Mouse (Mus musculus): ENCODE measurements around the gene Brd2.

The Brd2 gene

DNA sequence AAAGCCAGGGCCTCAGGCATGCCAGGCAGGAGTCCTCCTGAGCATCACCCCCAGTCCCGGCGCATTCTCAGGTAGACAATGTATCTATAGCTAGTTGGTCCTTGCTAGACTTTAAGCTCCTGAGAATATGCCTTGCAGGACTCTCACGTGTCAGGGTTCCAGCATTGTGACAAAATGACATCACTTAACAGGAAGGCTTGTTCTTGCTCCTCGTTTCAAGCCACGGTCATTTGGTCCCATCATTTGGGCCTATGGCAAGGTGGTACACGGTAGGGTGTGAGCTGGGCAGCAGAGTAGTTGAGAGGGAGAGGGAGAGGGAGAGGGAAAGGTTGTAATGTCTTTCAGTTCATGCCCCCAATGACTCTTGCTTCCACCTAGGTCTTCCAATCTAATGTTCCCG lies 9.5 kb upstream of the Brd2 start:
- no peak for DNase-seq (ENCODE audit: low spot score)

DNA sequence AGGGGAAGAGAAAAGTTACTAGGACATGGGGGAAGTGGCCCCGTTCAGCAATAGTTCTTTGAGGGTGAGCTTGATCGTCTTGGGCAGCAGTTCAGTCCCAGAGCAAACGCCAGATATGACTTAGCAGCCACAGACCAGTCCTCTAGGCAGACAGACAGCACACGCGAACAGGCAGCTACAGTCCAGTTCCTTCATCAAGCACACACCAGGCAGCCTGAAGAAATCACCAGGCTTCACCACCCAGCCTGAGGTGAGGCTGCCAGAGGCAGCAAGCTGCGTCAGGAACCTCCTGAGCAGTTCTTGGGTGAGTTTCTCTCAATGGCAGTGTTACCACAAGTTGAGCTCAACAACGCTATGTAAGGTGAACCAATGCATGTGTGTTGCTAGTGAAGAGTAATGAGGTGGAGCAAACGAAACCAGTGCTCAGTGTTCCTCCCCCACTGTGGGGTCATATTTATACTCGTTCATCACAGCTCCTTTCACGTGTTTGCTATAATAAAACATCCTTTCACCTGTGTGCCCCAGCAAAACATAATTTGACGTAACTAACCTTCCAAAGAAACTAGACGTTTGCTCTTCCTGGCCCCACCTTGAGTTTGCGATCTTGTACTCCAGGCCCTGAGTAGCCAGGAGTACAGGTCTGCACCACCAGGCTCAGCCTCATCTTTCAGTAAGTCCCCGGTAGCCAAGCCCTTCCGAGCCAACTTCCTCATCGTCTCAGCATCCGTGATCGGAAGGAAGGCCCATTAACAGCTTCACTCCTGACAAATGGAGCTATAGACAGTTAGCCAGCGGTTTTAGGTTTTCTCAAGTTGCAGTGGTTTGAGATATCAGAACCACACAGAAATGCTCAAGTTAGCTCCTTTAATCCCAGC lies 7.9 kb upstream of the Brd2 start:
- DNase-seq (ENCODE audit: low spot score), result peak; percentile 3

GRCm38 (mm10) chr17:34128944-34129791 lies 6.7 kb upstream of the Brd2 start:
- DNase-seq (ENCODE audit: low spot score), result peak; percentile 42

DNA sequence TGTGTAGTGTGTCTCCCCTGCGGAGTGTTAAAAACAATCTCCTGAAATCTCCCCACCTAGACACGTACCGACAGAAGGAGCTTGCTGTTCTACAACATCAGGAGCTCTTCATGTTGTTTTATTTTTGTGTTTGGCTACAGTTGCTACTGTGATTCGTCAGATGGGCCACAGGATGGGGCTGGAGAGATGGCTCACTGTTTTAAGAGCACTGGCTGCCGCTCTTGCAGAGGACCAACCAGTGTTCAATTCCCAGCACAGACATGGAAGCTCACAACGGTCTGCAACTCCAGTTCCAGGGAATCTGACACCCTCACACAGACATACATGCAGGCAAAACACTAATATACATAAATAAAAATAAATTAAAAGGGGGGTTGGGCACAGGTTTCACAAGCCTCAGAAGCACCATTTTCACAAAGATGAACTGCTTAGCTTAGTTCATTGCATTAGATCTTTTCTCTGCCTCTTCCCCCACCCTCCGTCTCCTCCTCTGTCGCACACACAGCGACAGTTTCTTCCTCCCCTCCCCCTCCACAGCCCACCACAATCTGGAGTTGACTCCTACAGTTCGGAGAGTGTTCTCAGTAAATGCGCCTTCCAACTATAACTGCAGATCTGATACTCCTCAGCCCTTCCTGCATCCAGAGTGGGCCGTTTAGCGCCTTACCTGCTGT lies 6.0 kb upstream of the Brd2 start:
- DNase-seq (ENCODE audit: low spot score), result peak; percentile 22

DNA sequence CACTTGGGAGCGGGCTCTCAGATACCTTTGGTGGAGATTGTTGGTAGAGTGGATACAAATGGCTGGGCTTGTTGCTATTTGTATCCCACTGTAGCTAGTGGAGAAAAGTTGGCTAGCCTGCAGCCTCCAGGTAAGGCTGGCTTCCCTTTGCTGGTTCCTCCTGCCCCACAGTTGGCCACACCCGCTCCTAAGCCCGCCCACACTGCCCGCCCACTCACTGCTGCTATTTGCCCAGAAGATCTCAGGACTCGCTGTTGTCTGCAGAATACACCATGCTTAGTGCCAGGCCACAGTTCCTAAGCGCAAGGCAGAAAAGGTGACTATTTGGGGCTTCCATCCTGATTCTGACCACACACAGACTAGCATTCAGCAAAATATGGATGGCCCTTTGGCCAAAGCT lies 5.0 kb upstream of the Brd2 start:
- DNase-seq (ENCODE audit: low spot score), result peak; percentile 52

GRCm38 (mm10) chr17:34126826-34127420 lies 4.5 kb upstream of the Brd2 start:
- DNase-seq (ENCODE audit: low spot score), result no peak

DNA sequence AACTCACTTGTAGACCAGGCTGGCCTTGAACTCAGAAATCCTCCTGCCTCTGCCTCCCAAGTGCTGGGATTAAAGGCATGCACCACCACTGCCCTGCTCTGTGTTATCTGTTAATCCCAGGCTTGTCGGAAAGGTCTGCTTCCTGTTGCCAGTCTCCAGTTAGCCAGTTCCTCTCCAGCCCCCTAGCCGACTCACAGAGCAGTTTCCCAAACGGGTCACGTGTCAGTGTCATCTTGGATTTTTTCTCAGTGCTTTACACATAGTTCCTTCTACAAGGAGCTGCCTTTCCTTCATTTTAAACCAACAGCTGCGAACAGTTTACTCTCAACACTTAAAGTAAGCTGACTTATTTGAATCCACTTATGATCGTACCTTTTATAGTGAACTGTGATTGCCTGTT lies 2.2 kb upstream of the Brd2 start:
- DNase-seq (ENCODE audit: low spot score), result no peak

- peak; percentile 67 for DNase-seq (ENCODE audit: low spot score)
These were observed 1.1 kb upstream of the Brd2 start for GRCm38 (mm10) chr17:34123518-34123917.

- no peak for DNase-seq (ENCODE audit: low spot score)
These were observed 677 bp upstream of the Brd2 start for GRCm38 (mm10) chr17:34123111-34123510.

DNA sequence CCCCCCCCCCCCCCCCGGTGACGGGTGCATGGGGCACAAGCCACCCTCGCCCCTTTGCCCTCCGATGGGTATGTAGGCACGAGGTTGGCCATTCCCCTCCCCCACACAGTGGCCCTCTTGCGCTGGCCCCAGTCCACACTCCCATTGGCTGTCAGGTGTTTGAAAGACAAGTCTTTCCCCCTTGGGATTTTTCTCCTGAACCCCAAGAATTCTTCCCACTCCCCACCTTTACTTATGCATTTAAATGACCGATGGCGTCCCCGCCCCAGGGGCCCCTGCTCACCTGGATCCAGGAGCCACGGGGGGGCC lies 601 bp downstream of the Brd2 start:
- peak; percentile 85 for DNase-seq (ENCODE audit: low spot score)

GRCm38 (mm10) chr17:34121172-34121878 lies 1.1 kb downstream of the Brd2 start:
- DNase-seq (ENCODE audit: low spot score), result peak; percentile 83

DNA sequence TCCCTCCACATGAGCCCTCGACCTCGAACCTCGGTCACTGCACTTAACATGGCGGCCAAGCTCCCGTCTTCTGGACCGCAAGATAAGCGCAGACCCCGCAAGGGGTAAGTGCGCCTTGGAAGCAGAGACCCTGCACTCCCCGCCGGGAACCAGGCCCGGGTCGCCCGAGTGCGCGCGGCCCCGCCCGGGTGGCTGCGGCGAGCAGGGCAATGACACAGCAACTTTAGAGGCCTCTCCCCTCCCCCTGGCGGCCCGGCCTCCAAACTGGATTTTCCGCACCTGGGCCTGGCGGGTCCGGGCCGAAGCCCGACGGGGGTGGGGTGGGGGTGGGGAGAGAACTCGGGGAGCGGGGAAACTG lies 1.6 kb downstream of the Brd2 start:
- DNase-seq (ENCODE audit: low spot score), result peak; percentile 80

DNA sequence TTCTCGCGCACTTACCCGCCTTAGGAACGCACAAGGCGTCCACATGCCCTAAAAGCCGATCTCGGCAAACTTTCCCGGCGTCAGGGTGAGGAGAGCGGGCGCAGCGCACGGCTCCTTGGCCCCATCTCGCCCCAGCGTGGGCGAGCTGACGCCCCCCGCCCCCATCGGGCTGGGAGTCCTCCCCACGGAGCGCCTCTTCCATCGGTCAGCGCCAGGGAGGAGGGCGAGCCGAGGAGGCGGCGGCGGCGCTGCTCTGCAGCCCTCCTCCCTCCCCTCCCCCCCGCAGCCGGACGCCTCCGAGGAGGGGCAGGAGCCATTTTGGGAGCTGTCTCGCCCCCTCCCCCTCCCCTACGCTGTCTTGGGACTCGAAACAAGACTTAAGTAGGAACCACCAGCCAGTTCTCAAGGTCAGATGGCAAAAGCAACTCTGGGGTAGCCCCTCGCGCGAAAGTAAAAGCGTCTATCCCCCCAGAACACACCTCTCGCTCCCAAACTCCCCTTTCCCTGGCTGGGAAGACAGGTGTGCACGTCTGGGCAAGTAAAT lies 2.2 kb downstream of the Brd2 start:
- peak; percentile 85 for DNase-seq (ENCODE audit: low spot score)

- DNase-seq (ENCODE audit: low spot score), result peak; percentile 99
These were observed 2.9 kb downstream of the Brd2 start, which contains the start of gene H2-DMa for GRCm38 (mm10) chr17:34119249-34120179. Gene H2-DMa, plus strand, starts transcription at chr17:34119541.

GRCm38 (mm10) chr17:34118873-34119248 lies 3.6 kb downstream of the Brd2 start:
- no peak for DNase-seq (ENCODE audit: low spot score)

DNA sequence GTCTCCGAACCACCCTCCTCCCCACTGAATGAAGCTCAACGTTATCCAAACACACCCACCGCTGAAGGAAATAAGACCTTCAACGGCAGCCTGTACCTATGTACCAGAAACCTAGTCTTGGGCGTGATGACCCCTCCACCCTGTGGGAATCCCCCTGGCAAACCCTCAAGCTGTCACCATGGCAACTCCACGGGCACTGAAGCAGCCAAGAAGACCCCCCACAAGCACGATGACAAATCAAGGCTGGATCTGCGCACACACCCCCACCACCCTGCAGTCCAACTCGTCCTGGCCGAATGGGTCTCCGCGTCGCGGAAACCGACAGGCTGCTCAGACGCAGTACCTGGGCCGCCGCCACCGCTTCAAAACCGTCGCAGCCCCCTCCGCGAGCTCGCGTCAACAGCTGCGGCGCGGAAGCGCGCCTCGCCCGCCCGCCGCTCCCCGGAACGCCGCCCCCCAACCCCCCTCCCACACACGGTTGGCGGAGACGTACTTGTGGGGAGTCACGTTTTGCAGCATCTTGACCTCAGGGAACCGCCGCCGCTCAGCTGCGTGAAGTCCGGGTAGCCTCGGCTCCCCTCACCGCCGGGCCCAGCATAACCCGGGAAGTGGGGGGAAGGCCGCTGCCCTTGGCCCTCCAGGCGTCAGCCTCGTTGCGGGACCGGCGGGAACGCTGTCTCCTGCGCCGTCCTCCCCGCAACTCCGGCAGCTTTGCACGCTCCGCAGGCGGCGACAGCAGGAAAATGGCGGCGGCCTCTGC lies 4.1 kb downstream of the Brd2 start:
- DNase-seq (ENCODE audit: low spot score), result peak; percentile 51

DNA sequence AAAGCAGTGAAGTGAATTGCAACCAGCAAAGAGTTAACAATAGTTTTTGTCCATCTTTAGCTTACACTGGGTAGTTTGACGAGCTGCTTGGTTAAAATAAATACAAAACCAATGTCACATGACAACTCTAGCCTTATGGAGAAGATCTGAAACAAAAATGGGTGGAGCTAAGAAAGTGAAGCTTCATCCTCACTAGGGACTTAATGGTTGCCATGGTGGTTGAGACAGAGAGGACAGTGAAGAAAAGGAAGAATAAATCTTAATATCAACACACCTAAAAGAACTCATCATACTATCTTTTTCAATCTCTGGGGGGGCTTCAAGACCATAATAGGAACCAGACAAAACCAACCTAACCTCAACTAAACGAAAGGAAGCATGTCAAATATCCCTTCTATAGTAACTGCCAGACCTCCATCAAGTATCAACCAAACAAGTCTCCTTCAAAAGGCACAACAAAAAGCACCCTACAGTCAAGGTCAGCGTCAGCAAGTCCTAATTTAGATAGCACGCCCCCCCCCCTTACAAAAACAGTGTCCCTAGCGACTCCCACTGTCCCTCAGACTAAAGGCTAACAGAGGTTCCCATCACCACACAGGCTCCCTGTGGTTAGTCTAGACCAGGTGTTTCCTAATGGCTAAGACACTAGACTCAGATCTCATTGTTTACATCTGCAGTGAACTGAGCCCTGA lies 4.9 kb downstream of the Brd2 start:
- no peak for DNase-seq (ENCODE audit: low spot score)

GRCm38 (mm10) chr17:34116736-34117370 lies 5.6 kb downstream of the Brd2 start:
- no peak for DNase-seq (ENCODE audit: low spot score)

Measured in embryo, embryonic 10 days (tissue).